Mouse (Mus musculus): ENCODE measurements around the gene Sun3. TPM values are rescaled to one million over a fixed set of nuclear protein-coding genes. Genes with fewer than 3 reads are reported as not detected.

The Sun3 gene
- polyA plus RNA-seq, 1 experiment from 2014 or later, result not detected

- H3K27ac ChIP-seq (replicated peaks), result no peak overlapping the region
- H3K4me1 ChIP-seq, result no peaks in the 10 kb centered on the region
- WGBS, result 88% methylated on average over 7 of the region's 7 CpGs
- no peaks in the 10 kb centered on the region for H3K27me3 ChIP-seq (ENCODE audit: low read depth, poor library complexity, severe bottlenecking)
- no peak for DNase-seq (ENCODE audit: low spot score)
- H3K36me3 ChIP-seq, result no peaks in the 10 kb centered on the region
- no peaks in the 10 kb centered on the region for H3K9me3 ChIP-seq (replicated peaks)
- no peak overlapping the region for H3K4me3 ChIP-seq
These were observed 24.0 kb downstream of the Sun3 start for GRCm38 (mm10) chr11:9024782-9025181.

- no peak overlapping the region for H3K27ac ChIP-seq (replicated peaks)
- H3K9me3 ChIP-seq (replicated peaks), result no peaks in the 10 kb centered on the region
- DNase-seq (ENCODE audit: low spot score), result no peak
- 95% methylated on average over 5 of the region's 5 CpGs for WGBS
- H3K4me1 ChIP-seq, result no peaks in the 10 kb centered on the region
- H3K4me3 ChIP-seq, result no peak overlapping the region
- no peaks in the 10 kb centered on the region for H3K36me3 ChIP-seq
- H3K27me3 ChIP-seq (ENCODE audit: low read depth, poor library complexity, severe bottlenecking), result no peaks in the 10 kb centered on the region
These were observed 28.6 kb downstream of the Sun3 start for GRCm38 (mm10) chr11:9020207-9020606.

- Histone ChIP-seq H3K4me3 (no peak overlapping the region), H3K27ac (replicated peaks) (no peak overlapping the region), H3K27me3 (ENCODE audit: low read depth, poor library complexity, severe bottlenecking) (no peaks in the 10 kb centered on the region), H3K9me3 (replicated peaks) (no peaks in the 10 kb centered on the region), H3K36me3 (no peaks in the 10 kb centered on the region), H3K4me1 (no peaks in the 10 kb centered on the region)
- no peak for DNase-seq (ENCODE audit: low spot score)
- WGBS, result 75% methylated on average over 6 of the region's 6 CpGs
These were observed 30.1 kb downstream of the Sun3 start for GRCm38 (mm10) chr11:9018491-9019267.

DNA sequence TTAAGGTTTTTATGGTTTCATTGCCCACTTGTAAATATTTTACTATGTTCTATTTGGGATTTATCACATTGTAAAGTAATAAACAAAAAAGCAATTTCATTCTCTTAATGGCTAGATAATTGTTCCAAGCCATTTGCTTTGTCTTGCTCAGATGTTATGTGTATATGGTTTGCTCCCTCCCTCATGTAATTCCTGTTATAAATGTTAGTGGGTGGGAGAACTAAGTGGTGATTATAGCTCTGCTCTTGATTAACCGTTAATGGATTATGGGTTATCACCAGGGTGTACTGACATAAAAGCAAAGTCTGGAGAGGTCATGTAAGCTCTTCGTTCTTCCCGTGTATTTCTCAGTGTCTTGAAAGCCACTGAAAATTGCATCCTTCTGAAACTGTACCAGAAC is 34.1 kb downstream of the Sun3 start:
- no peak for DNase-seq (ENCODE audit: low spot score)
- no peaks in the 10 kb centered on the region for H3K9me3 ChIP-seq (replicated peaks)
- H3K27ac ChIP-seq (replicated peaks), result no peak overlapping the region
- H3K4me1 ChIP-seq, result peaks cover 10% of the 10 kb centered on the region
- no peaks in the 10 kb centered on the region for H3K36me3 ChIP-seq
- no peak overlapping the region for H3K4me3 ChIP-seq
- no peaks in the 10 kb centered on the region for H3K27me3 ChIP-seq (ENCODE audit: low read depth, poor library complexity, severe bottlenecking)
- WGBS, result 89% methylated on average over 3 of the region's 3 CpGs

DNA sequence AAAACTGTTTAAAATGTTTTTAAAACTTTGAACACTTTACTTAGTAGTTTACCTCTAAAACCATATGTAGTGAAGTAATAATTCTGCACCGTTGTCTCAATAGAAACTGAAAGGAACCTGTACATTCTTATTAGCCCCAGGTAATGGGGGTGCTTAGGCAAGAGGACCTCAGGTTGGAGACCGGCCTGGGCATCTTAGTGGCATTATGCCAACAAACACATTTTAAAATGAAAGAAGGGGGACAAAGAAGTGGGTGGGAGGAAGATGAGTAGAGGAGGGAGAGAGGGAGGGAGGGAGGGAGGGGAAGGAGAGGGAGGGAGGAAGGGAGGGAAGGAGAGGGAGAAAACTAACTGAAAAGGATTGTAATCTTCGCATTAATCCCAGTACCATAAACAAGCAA is 37.4 kb downstream of the Sun3 start:
- under 1% methylated on average over 3 of the region's 3 CpGs for WGBS
- Histone ChIP-seq H3K27ac (replicated peaks) (peak overlapping the region; percentile 97), H3K4me1 (peaks cover 26% of the 10 kb centered on the region), H3K9me3 (replicated peaks) (no peaks in the 10 kb centered on the region), H3K4me3 (peak overlapping the region; percentile 77), H3K36me3 (peaks cover 24% of the 10 kb centered on the region), H3K27me3 (ENCODE audit: low read depth, poor library complexity, severe bottlenecking) (no peaks in the 10 kb centered on the region)
- DNase-seq (ENCODE audit: low spot score), result peak; percentile 30

- H3K4me1 ChIP-seq, result peaks cover 26% of the 10 kb centered on the region
- H3K36me3 ChIP-seq, result peaks cover 29% of the 10 kb centered on the region
- WGBS, result under 1% methylated on average over 43 of the region's 43 CpGs
- no peaks in the 10 kb centered on the region for H3K9me3 ChIP-seq (replicated peaks)
- H3K27me3 ChIP-seq (ENCODE audit: low read depth, poor library complexity, severe bottlenecking), result no peaks in the 10 kb centered on the region
- peak within 1 kb of the TSS; percentile 77 for H3K4me3 ChIP-seq
- peak within 1 kb of the TSS; percentile 97 for H3K27ac ChIP-seq (replicated peaks)
- DNase-seq (ENCODE audit: low spot score), result peak; percentile 88
These were observed 37.9 kb downstream of the Sun3 start, which contains the start of gene Hus1 for GRCm38 (mm10) chr11:9010853-9011339. TSS of gene Hus1 (minus strand) at chr11:9011191.

- Histone ChIP-seq H3K4me3 (peak overlapping the region; percentile 77), H3K27ac (replicated peaks) (peak overlapping the region; percentile 97), H3K27me3 (ENCODE audit: low read depth, poor library complexity, severe bottlenecking) (no peaks in the 10 kb centered on the region), H3K36me3 (peaks cover 34% of the 10 kb centered on the region), H3K4me1 (peaks cover 26% of the 10 kb centered on the region), H3K9me3 (replicated peaks) (no peaks in the 10 kb centered on the region)
- DNase-seq (ENCODE audit: low spot score), result no peak
- 0% methylated on average over 7 of the region's 7 CpGs for WGBS
These were observed 38.4 kb downstream of the Sun3 start for GRCm38 (mm10) chr11:9010416-9010815.

GRCm38 (mm10) chr11:9008761-9009160 is 40.0 kb downstream of the Sun3 start:
- Histone ChIP-seq H3K4me3 (no peak overlapping the region), H3K27ac (replicated peaks) (no peak overlapping the region), H3K9me3 (replicated peaks) (no peaks in the 10 kb centered on the region), H3K36me3 (peaks cover 50% of the 10 kb centered on the region), H3K4me1 (peaks cover 26% of the 10 kb centered on the region), H3K27me3 (ENCODE audit: low read depth, poor library complexity, severe bottlenecking) (no peaks in the 10 kb centered on the region)
- WGBS, result 96% methylated on average over 5 of the region's 5 CpGs
- DNase-seq (ENCODE audit: low spot score), result no peak

DNA sequence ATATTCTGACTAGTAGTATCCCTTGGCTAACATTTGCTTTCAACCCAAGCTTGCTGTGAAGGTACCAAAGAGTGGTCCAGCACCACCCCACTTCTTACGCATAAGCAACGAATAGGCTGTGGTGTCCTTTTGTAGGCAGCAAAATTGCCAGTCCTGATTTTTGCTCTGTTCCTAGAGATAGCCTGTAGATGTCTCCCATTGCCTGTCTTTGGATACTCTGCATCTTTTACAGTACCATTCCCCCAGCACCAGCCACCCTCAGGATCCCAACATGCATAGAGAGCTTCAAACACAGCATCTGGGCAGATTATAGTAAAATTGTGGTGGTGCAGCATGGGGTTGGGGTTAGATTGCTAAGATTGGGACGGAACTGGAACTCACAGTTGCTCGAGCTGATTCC is 60.7 kb downstream of the Sun3 start:
- DNase-seq (ENCODE audit: low spot score), result no peak
- Histone ChIP-seq H3K4me3 (no peak overlapping the region), H3K27ac (replicated peaks) (no peak overlapping the region), H3K27me3 (ENCODE audit: low read depth, poor library complexity, severe bottlenecking) (0 out of 2 replicates have a peak, but pooled peaks cover 9% of the 10 kb centered on the region), H3K4me1 (peaks cover 26% of the 10 kb centered on the region), H3K36me3 (peaks cover 27% of the 10 kb centered on the region), H3K9me3 (replicated peaks) (no peaks in the 10 kb centered on the region)
- WGBS, result 70% methylated on average over 4 of the region's 4 CpGs

GRCm38 (mm10) chr11:8986058-8986457 is 62.7 kb downstream of the Sun3 start:
- 0 out of 2 replicates have a peak, but pooled peaks cover 9% of the 10 kb centered on the region for H3K27me3 ChIP-seq (ENCODE audit: low read depth, poor library complexity, severe bottlenecking)
- H3K27ac ChIP-seq (replicated peaks), result no peak overlapping the region
- no peak for DNase-seq (ENCODE audit: low spot score)
- peaks cover 26% of the 10 kb centered on the region for H3K4me1 ChIP-seq
- H3K36me3 ChIP-seq, result peaks cover 7% of the 10 kb centered on the region
- H3K9me3 ChIP-seq (replicated peaks), result no peaks in the 10 kb centered on the region
- H3K4me3 ChIP-seq, result no peak overlapping the region

GRCm38 (mm10) chr11:8983237-8983861 is 65.4 kb downstream of the Sun3 start:
- 48% methylated on average over 6 of the region's 6 CpGs for WGBS
- no peak overlapping the region for H3K27ac ChIP-seq (replicated peaks)
- no peak overlapping the region for H3K4me3 ChIP-seq
- DNase-seq (ENCODE audit: low spot score), result peak; percentile 70
- no peaks in the 10 kb centered on the region for H3K9me3 ChIP-seq (replicated peaks)
- H3K4me1 ChIP-seq, result peaks cover 24% of the 10 kb centered on the region
- H3K36me3 ChIP-seq, result no peaks in the 10 kb centered on the region
- H3K27me3 ChIP-seq (ENCODE audit: low read depth, poor library complexity, severe bottlenecking), result 0 out of 2 replicates have a peak, but pooled peaks cover 9% of the 10 kb centered on the region

- 88% methylated on average over 4 of the region's 4 CpGs for WGBS
- Histone ChIP-seq H3K4me3 (no peak overlapping the region), H3K36me3 (no peaks in the 10 kb centered on the region), H3K27ac (replicated peaks) (no peak overlapping the region), H3K27me3 (ENCODE audit: low read depth, poor library complexity, severe bottlenecking) (no peaks in the 10 kb centered on the region), H3K9me3 (replicated peaks) (no peaks in the 10 kb centered on the region), H3K4me1 (peaks cover 13% of the 10 kb centered on the region)
- no peak for DNase-seq (ENCODE audit: low spot score)
These were observed 70.6 kb downstream of the Sun3 start for GRCm38 (mm10) chr11:8978154-8978553.

GRCm38 (mm10) chr11:8973166-8973565 is 75.6 kb downstream of the Sun3 start, which contains the start of gene Pkd1l1:
TSS of gene Pkd1l1 (minus strand) at chr11:8973266.
- Histone ChIP-seq H3K27ac (replicated peaks) (no peak within 1 kb of the TSS; the same call in 1 of the 2 replicates), H3K4me1 (peaks cover 15% of the 10 kb centered on the region), H3K36me3 (no peaks in the 10 kb centered on the region), H3K27me3 (ENCODE audit: low read depth, poor library complexity, severe bottlenecking) (no peaks in the 10 kb centered on the region), H3K4me3 (no peak within 1 kb of the TSS), H3K9me3 (replicated peaks) (no peaks in the 10 kb centered on the region)
- 70% methylated on average over 3 of the region's 3 CpGs for WGBS
- no peak for DNase-seq (ENCODE audit: low spot score)

Data from midbrain, embryonic 10.5 days (tissue).